Mouse (Mus musculus) monocyte, adult 5-6 weeks (primary cell): ENCODE data around the gene Fam71d. TPM values are rescaled to one million over a fixed set of nuclear protein-coding genes. Genes with fewer than 3 reads are reported as not detected.

Source experiments
- ATAC-seq: fragments of 153-309, 156-312 bp; replicated peaks from 2 replicates; pipeline ENCODE4 v1.8.0; 2017; ENCODE audit warnings: mild to moderate bottlenecking; ENCODE audit not compliant: low TSS enrichment, insufficient number of reproducible peaks, severe bottlenecking, poor library complexity, low FRiP score
- total RNA-seq: library from RNA; stranded (forward); fragments of 200-1000, 200-491, 200-594 nt; gene quantifications from 3 replicates; pipeline ENCODE4 v1.2.3, GENCODE M21; 2017

Gene Fam71d
- total RNA-seq, 1 experiment from 2014 or later: 2.4 TPM

GRCm38 (mm10) chr12:78749378-78749801 lies 58.1 kb downstream of the Fam71d start:
- ATAC-seq: no peak

- ATAC-seq: no peak
Measured at GRCm38 (mm10) chr12:78761979-78762378, 70.6 kb downstream of the Fam71d start.

- no peak for ATAC-seq
Measured at GRCm38 (mm10) chr12:78769031-78769713, 77.8 kb downstream of the Fam71d start.

GRCm38 (mm10) chr12:78773211-78773610 lies 81.9 kb downstream of the Fam71d start:
- no peak for ATAC-seq

- no peak for ATAC-seq
Measured at GRCm38 (mm10) chr12:78777916-78778315, 86.6 kb downstream of the Fam71d start.

- no peak for ATAC-seq
Measured at GRCm38 (mm10) chr12:78778423-78779067, 87.2 kb downstream of the Fam71d start.

Other genes with a start within 250 kb of the Fam71d start
- 13.7 to 57.8 TPM (median 16.3 TPM) in 3 replicates for gene Mpp5, start 57.4 kb downstream of the Fam71d start, total RNA-seq
- gene Atp6v1d, start 170.1 kb downstream of the Fam71d start, total RNA-seq: 51.9 to 61.1 TPM (median 55.7 TPM) in 3 replicates
- 55.0 to 78.3 TPM (median 61.4 TPM) in 3 replicates for gene Eif2s1, start 170.3 kb downstream of the Fam71d start, total RNA-seq
- gene Plek2, start 215.4 kb downstream of the Fam71d start, total RNA-seq: not detected in 3 replicates